Mouse (Mus musculus) macrophage (primary cell): ENCODE results near the gene Dennd6a. TPM values are rescaled to one million over a fixed set of nuclear protein-coding genes. Genes with fewer than 3 reads are reported as not detected.
"Not testable (repeated sequence)": the region's sequence is repeated elsewhere in the genome, so short reads cannot be mapped to it uniquely, and the experiment has no call there.

ENCODE experiments used
- H3K27ac ChIP-seq: fragments of 350-480 bp; formaldehyde crosslinking; 2 replicates; pipeline ENCODE4 v1.9.0; 2021
- H3K36me3 ChIP-seq: fragments of 350-480 bp; formaldehyde crosslinking; 2 replicates; pipeline ENCODE4 v1.9.0; 2021; ENCODE audit errors: inconsistent target
- H3K4me3 ChIP-seq: fragments of 350-480 bp; formaldehyde crosslinking; 2 replicates; pipeline ENCODE4 v1.9.0; 2021; ENCODE audit errors: inconsistent target
- H3K79me2 ChIP-seq: fragments of 350-480 bp; formaldehyde crosslinking; 2 replicates; pipeline ENCODE4 v1.9.0; 2021; ENCODE audit errors: inconsistent target
- WGBS: methylation state at CpG from one replicate; pipeline ENCODE4 v1.1.7; 2026; ENCODE audit warnings: inconsistent platforms; ENCODE audit not compliant: missing documents; 5-methylcytosine and 5-hydroxymethylcytosine counted together
- polyA plus RNA-seq: library from polyadenylated mRNA; stranded (reverse); fragments of 250-400 nt; gene quantifications from 3 replicates; pipeline ENCODE4 v1.2.4, GENCODE M21; 2018; ENCODE audit warnings: inconsistent platforms
- total RNA-seq, 78 experiments: library from RNA; depleted of rRNA; stranded (reverse); fragments of 250-400 nt; gene quantifications; 1 replicate in 9 of 78; 2 replicates in 24 of 78; 3 replicates in 43 of 78; 4 replicates in 2 of 78; pipeline ENCODE4 v1.2.4; 2018; ENCODE audit warnings: inconsistent platforms in 56 of 78

The Dennd6a gene
- total RNA-seq (2018; cell fraction: chromatin; rRNA removed) = 10 to 100 TPM; 29.0 to 95.0 (median 72.2) TPM
- total RNA-seq (2018; cell fraction: cytosol; rRNA removed) = 10 to 100 TPM; 33.4 to 55.0 (median 42.2) TPM
- 10 to 100 TPM; 25.1 to 79.7 (median 46.2) TPM for total RNA-seq (2018; cell fraction: nucleus; rRNA removed)
- polyA plus RNA-seq = 25.6 to 30.5 TPM (median 28.1 TPM) in 3 replicates

- not testable (repeated sequence) for H3K4me3 ChIP-seq, H3K79me2 ChIP-seq, H3K27ac ChIP-seq, H3K36me3 ChIP-seq
- WGBS = 95% methylated on average over 5 of the region's 5 CpGs
Measured at GRCm38 (mm10) chr14:26573556-26573955, at the start of gene Dennd6a. Gene Dennd6a (plus strand): TSS chr14:26573856.

- WGBS = 85% methylated on average over 3 of the region's 3 CpGs
- H3K4me3 ChIP-seq = no peak overlapping the region
Measured at GRCm38 (mm10) chr14:26525955-26526354, 47.7 kb upstream of the Dennd6a start.

GRCm38 (mm10) chr14:26528296-26528695 lies 45.4 kb upstream of the Dennd6a start:
- Histone ChIP-seq H3K36me3 (no peaks in the 10 kb centered on the region), H3K79me2 (peaks cover 100% of the 10 kb centered on the region), H3K27ac (no peak overlapping the region), H3K4me3 (no peak overlapping the region)
- WGBS = 45% methylated on average over 2 of the region's 2 CpGs

More at GRCm38 (mm10) chr14:26525955-26526354, 47.7 kb upstream of the Dennd6a start:
- H3K36me3 ChIP-seq = no peaks in the 10 kb centered on the region
- H3K27ac ChIP-seq = no peak overlapping the region
- peaks cover 100% of the 10 kb centered on the region for H3K79me2 ChIP-seq

GRCm38 (mm10) chr14:26530350-26530749 lies 43.3 kb upstream of the Dennd6a start:
- Histone ChIP-seq H3K4me3 (no peak overlapping the region), H3K36me3 (no peaks in the 10 kb centered on the region), H3K79me2 (peaks cover 85% of the 10 kb centered on the region), H3K27ac (no peak overlapping the region)
- WGBS = 79% methylated on average over 7 of the region's 7 CpGs

GRCm38 (mm10) chr14:26531410-26532313 lies 42.0 kb upstream of the Dennd6a start:
- Histone ChIP-seq H3K36me3 (no peaks in the 10 kb centered on the region), H3K79me2 (peaks cover 72% of the 10 kb centered on the region), H3K27ac (no peak overlapping the region), H3K4me3 (no peak overlapping the region)
- WGBS = 76% methylated on average over 10 of the region's 10 CpGs

- Histone ChIP-seq H3K4me3 (peak overlapping the region; percentile 44), H3K79me2 (peaks cover 61% of the 10 kb centered on the region), H3K36me3 (no peaks in the 10 kb centered on the region), H3K27ac (no peak overlapping the region)
- WGBS = 56% methylated on average over 9 of the region's 9 CpGs
Measured at GRCm38 (mm10) chr14:26532752-26533151, 40.9 kb upstream of the Dennd6a start.

- H3K36me3 ChIP-seq = no peaks in the 10 kb centered on the region
- no peak overlapping the region for H3K27ac ChIP-seq
- 47% methylated on average over 19 of the region's 19 CpGs for WGBS
- peak overlapping the region; percentile 44 for H3K4me3 ChIP-seq
- peaks cover 56% of the 10 kb centered on the region for H3K79me2 ChIP-seq
Measured at GRCm38 (mm10) chr14:26533267-26533666, 40.4 kb upstream of the Dennd6a start.

GRCm38 (mm10) chr14:26533821-26534756 lies 39.6 kb upstream of the Dennd6a start:
- no peak overlapping the region for H3K27ac ChIP-seq
- peak overlapping the region; percentile 44 for H3K4me3 ChIP-seq
- H3K79me2 ChIP-seq = peaks cover 48% of the 10 kb centered on the region
- under 1% methylated on average over 79 of the region's 92 CpGs for WGBS
- no peaks in the 10 kb centered on the region for H3K36me3 ChIP-seq

- Histone ChIP-seq H3K4me3 (peak within 1 kb of the TSS; percentile 44), H3K79me2 (peaks cover 40% of the 10 kb centered on the region), H3K27ac (no peak within 1 kb of the TSS), H3K36me3 (no peaks in the 10 kb centered on the region)
- WGBS = 21% methylated on average over 22 of the region's 33 CpGs
Measured at GRCm38 (mm10) chr14:26534757-26535479, 38.7 kb upstream of the Dennd6a start, which contains the start of gene Slmap. Gene Slmap (minus strand): TSS chr14:26534931.

- Histone ChIP-seq H3K27ac (no peak overlapping the region), H3K79me2 (no peaks in the 10 kb centered on the region), H3K4me3 (no peak overlapping the region), H3K36me3 (no peaks in the 10 kb centered on the region)
- WGBS = 86% methylated on average over 4 of the region's 4 CpGs
Measured at GRCm38 (mm10) chr14:26539241-26539640, 34.4 kb upstream of the Dennd6a start.

- Histone ChIP-seq H3K79me2 (no peaks in the 10 kb centered on the region), H3K36me3 (no peaks in the 10 kb centered on the region), H3K27ac (no peak overlapping the region), H3K4me3 (no peak overlapping the region)
- WGBS = 100% methylated on average over 1 of the region's 1 CpGs
Measured at GRCm38 (mm10) chr14:26540577-26540976, 33.1 kb upstream of the Dennd6a start.

GRCm38 (mm10) chr14:26542136-26542535 lies 31.5 kb upstream of the Dennd6a start:
- Histone ChIP-seq H3K36me3 (no peaks in the 10 kb centered on the region), H3K79me2 (no peaks in the 10 kb centered on the region), H3K27ac (no peak overlapping the region), H3K4me3 (no peak overlapping the region)
- 100% methylated on average over 1 of the region's 1 CpGs for WGBS

GRCm38 (mm10) chr14:26547516-26548488 lies 25.9 kb upstream of the Dennd6a start:
- Histone ChIP-seq H3K27ac (no peak overlapping the region), H3K79me2 (no peaks in the 10 kb centered on the region), H3K36me3 (no peaks in the 10 kb centered on the region), H3K4me3 (no peak overlapping the region)
- WGBS = 85% methylated on average over 8 of the region's 10 CpGs
